Comparison of ENCODE assay signal across 22 mouse cellular contexts in genomic region chr11:6160663-6161271, GRCm38 (mm10). TPM values are rescaled to one million over a fixed set of nuclear protein-coding genes. Genes with fewer than 3 reads are reported as not detected.
DNase-seq lines count a peak whose midpoint lies in the region; ATAC-seq lines count a peak whose summit lies in the region.
"Had no signal": no experiment of that assay in that cellular context is flagged by ENCODE, and none has a peak within 500 bp of the region (broad histone marks: within the 10 kb centered on the region; RNA-seq: fewer than 3 reads in every experiment).

No protein-coding gene starts in this region.

- no peak overlapping the region for H3K9ac ChIP-seq in liver, embryonic 13.5 days
- H3K9ac ChIP-seq in liver, embryonic 11.5 days (ENCODE audit: low read depth, low read length), result no peak overlapping the region
- no peak overlapping the region for H3K9ac ChIP-seq in liver, embryonic 16.5 days (ENCODE audit: low read depth, low read length)
- H3K9ac ChIP-seq: forebrain, embryonic 13.5 days; heart, embryonic 13.5 days; midbrain, embryonic 15.5 days had no signal

- intact Hi-C loops in heart, postnatal 25 days (cut with DNase I), result no loop called here

- H3K4me2 ChIP-seq in liver, embryonic 13.5 days, result no peak overlapping the region
- no peak overlapping the region for H3K4me2 ChIP-seq in liver, embryonic 11.5 days
- no peak overlapping the region for H3K4me2 ChIP-seq in liver, embryonic 16.5 days (ENCODE audit: low read depth, low read length)
- H3K4me2 ChIP-seq: forebrain, embryonic 13.5 days; heart, embryonic 13.5 days; midbrain, embryonic 15.5 days had no signal

- ATAC-seq in frontal cortex, adult (ENCODE audit: low TSS enrichment), result peak; percentile 68
- no peak for ATAC-seq in liver, embryonic 13.5 days (ENCODE audit: low read depth)
- no peak for ATAC-seq in liver, embryonic 11.5 days (replicated peaks; ENCODE audit: low FRiP score)
- no peak for ATAC-seq in liver, embryonic 16.5 days (ENCODE audit: low read depth)
- ATAC-seq: activated CD4-positive, CD25-positive, alpha-beta regulatory T cell, adult 4 months; forebrain, embryonic 13.5 days; midbrain, embryonic 15.5 days had no signal

- H3K36me3 ChIP-seq in liver, embryonic 13.5 days, result 0 out of 2 replicates have a peak, but pooled peaks cover 1% of the 10 kb centered on the region
- H3K36me3 ChIP-seq in liver, embryonic 11.5 days (ENCODE audit: control insufficient read depth, insufficient read depth, low read length), result no peaks in the 10 kb centered on the region
- no peaks in the 10 kb centered on the region for H3K36me3 ChIP-seq in liver, embryonic 16.5 days (ENCODE audit: control insufficient read depth, insufficient read depth)
- H3K36me3 ChIP-seq: heart, embryonic 13.5 days; midbrain, embryonic 15.5 days had no signal

- no peak overlapping the region for H3K4me3 ChIP-seq in liver, embryonic 13.5 days (replicated peaks)
- no peak overlapping the region for H3K4me3 ChIP-seq in liver, embryonic 11.5 days (ENCODE audit: low read depth, low read length)
- H3K4me3 ChIP-seq in liver, embryonic 16.5 days (ENCODE audit: low read depth, low read length), result no peak overlapping the region
- H3K4me3 ChIP-seq: forebrain, embryonic 13.5 days; heart, embryonic 13.5 days; midbrain, embryonic 15.5 days had no signal

- 72% methylated on average over 3 of the region's 3 CpGs for WGBS in liver, embryonic 13.5 days (ENCODE audit: insufficient replicate concordance)
- 79% methylated on average over 3 of the region's 3 CpGs for WGBS in liver, embryonic 11.5 days
- 67% methylated on average over 3 of the region's 3 CpGs for WGBS in liver, embryonic 16.5 days (ENCODE audit: insufficient replicate concordance)

- DNase-seq in frontal cortex, postnatal 25 days (ENCODE audit: low spot score in 2 of 2), result no peak
- no peak for DNase-seq in liver, embryonic 13.5 days
- no peak for DNase-seq in liver, embryonic 11.5 days (ENCODE audit: low spot score)
- DNase-seq in NIH3T3 (ENCODE audit: low read depth), result peak; percentile 35
- DNase-seq in heart, postnatal 25 days (ENCODE audit: low spot score), result no peak
- no peak for DNase-seq in ovary, adult 18-20 months (ENCODE audit: low spot score)
- DNase-seq: adrenal gland, postnatal 10 days; cerebellum, adult 11 months; cerebellum, postnatal 25 days; kidney, adult 11 months; right cerebral cortex, postnatal 4 days; thymus, adult 2 months had no signal

- H3K27ac ChIP-seq in liver, embryonic 13.5 days, result 0 out of 2 replicates have a peak overlapping the region, but pooled peaks have one; percentile 0
- H3K27ac ChIP-seq in liver, embryonic 11.5 days (ENCODE audit: low read depth, low read length), result no peak overlapping the region
- peak overlapping the region; percentile 0; the same call in 1 of the 2 replicates for H3K27ac ChIP-seq in liver, embryonic 16.5 days (ENCODE audit: low read length)
- H3K27ac ChIP-seq: forebrain, embryonic 13.5 days; heart, embryonic 13.5 days; midbrain, embryonic 15.5 days had no signal

- no peaks in the 10 kb centered on the region for H3K9me3 ChIP-seq in liver, embryonic 13.5 days (replicated peaks)
- H3K9me3 ChIP-seq in liver, embryonic 11.5 days (ENCODE audit: control insufficient read depth, low read length), result no peaks in the 10 kb centered on the region
- no peaks in the 10 kb centered on the region for H3K9me3 ChIP-seq in liver, embryonic 16.5 days (replicated peaks; ENCODE audit: control insufficient read depth, low read length)
- H3K9me3 ChIP-seq: forebrain, embryonic 13.5 days; heart, embryonic 13.5 days; megakaryocyte, embryonic 14.5 days; midbrain, embryonic 15.5 days had no signal

- no peaks in the 10 kb centered on the region for H3K27me3 ChIP-seq in liver, embryonic 13.5 days
- H3K27me3 ChIP-seq in liver, embryonic 11.5 days (replicated peaks; ENCODE audit: control insufficient read depth, insufficient read depth, low read length), result no peaks in the 10 kb centered on the region
- H3K27me3 ChIP-seq in liver, embryonic 16.5 days (ENCODE audit: control insufficient read depth, insufficient read depth, low read depth, low read length), result no peaks in the 10 kb centered on the region
- H3K27me3 ChIP-seq: CH12.LX; forebrain, embryonic 13.5 days; heart, embryonic 13.5 days; megakaryocyte, embryonic 14.5 days; midbrain, embryonic 15.5 days had no signal

- peaks cover 36% of the 10 kb centered on the region for H3K4me1 ChIP-seq in liver, embryonic 13.5 days (replicated peaks)
- peaks cover 14% of the 10 kb centered on the region for H3K4me1 ChIP-seq in liver, embryonic 11.5 days (replicated peaks; ENCODE audit: control insufficient read depth, insufficient read depth, low read length)
- H3K4me1 ChIP-seq in liver, embryonic 16.5 days (ENCODE audit: control insufficient read depth, low read depth, low read length), result no peaks in the 10 kb centered on the region; the same call in 1 of the 2 replicates

RNA-seq across cellular contexts. Expression of gene A730071L15Rik, which starts 39.1 kb away (rescaled TPM):
- polyA plus RNA-seq in liver, embryonic 13.5 days (2015; fragmentation: Nextera tagmentation; extraction: Ambion mirVana), result 0.09 and 0.13 TPM in 2 replicates
- polyA plus RNA-seq in liver, embryonic 11.5 days (2014; fragmentation: Nextera tagmentation; extraction: Ambion mirVana), result 0.11 and 0.27 TPM in 2 replicates
- 0.07 and 0.09 TPM in 2 replicates for polyA plus RNA-seq in liver, embryonic 16.5 days (2015; fragmentation: Nextera tagmentation; extraction: Ambion mirVana)
- total RNA-seq in heart, postnatal 25 days (2021), result under 1 TPM in 1 of 2 experiments, not detected in 1; 0.17 TPM
- total RNA-seq: hematopoietic stem cell, adult 5-6 weeks; left cerebral cortex, postnatal 25 days had no signal
- polyA plus RNA-seq: activated CD4-positive, CD25-positive, alpha-beta regulatory T cell, adult 4 months had no signal

RNA-seq across cellular contexts. Expression of gene Nudcd3, which starts 39.4 kb away (rescaled TPM):
- polyA plus RNA-seq in liver, embryonic 13.5 days (2015; fragmentation: Nextera tagmentation; extraction: Ambion mirVana), result 15.9 TPM in 2 replicates
- polyA plus RNA-seq in liver, embryonic 11.5 days (2014; fragmentation: Nextera tagmentation; extraction: Ambion mirVana), result 31.9 and 32.4 TPM in 2 replicates
- polyA plus RNA-seq in liver, embryonic 16.5 days (2015; fragmentation: Nextera tagmentation; extraction: Ambion mirVana), result 11.1 and 11.5 TPM in 2 replicates
- 10 to 100 TPM; 59.3 to 59.6 TPM for total RNA-seq in heart, postnatal 25 days (2021)
